Mouse (Mus musculus): Measurements from ENCODE around the gene Smurf2. TPM values are rescaled to one million over a fixed set of nuclear protein-coding genes. Genes with fewer than 3 reads are reported as not detected.

Gene Smurf2
- polyA plus RNA-seq, 1 experiment = not detected

DNA sequence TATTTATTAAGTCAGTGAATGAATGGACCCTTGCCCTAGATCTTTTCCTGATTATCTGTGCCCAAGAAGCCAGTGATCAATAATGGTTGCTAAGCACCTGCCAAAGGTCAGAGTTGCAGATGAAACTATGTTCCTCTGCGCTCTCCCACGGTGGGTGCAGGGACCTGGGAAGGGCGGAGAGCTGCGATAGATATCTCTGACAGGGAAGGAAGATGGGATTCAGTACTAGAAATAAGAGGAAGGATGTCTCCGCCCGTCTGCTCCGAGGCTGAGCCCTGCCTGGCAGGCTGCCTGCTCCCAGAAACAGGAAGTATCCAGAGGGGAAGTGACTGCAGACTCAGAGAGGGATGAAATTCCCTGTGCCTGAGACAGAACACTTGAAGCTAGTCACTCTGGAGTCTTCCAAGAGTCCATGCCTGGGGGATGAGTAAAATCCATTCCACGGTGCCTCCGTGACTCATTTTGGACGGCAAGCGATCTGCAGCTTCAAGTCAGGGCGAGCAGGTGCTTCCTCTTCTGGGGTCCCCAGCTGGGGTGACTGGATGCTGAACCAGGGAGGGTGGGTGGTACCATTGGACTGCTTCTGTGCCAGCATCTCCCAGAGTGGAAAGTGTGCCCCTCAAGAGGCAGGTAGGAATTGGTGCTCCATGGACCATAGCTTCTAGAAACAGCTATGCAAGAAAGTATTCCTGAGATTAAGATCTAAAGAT, 36.9 kb upstream of the Smurf2 start:
- Histone ChIP-seq H3K4me3 (ENCODE audit: insufficient read depth, low read depth, low read length) (no peak overlapping the region), H3K4me1 (ENCODE audit: control insufficient read depth, insufficient read depth, low read length) (no peaks in the 10 kb centered on the region), H3K27ac (ENCODE audit: insufficient read depth, low read depth, low read length) (no peak overlapping the region)
- TF ChIP-seq CTCF (IDR thresholded peaks at IDR 0.05; ENCODE audit: insufficient read depth, low read depth, low read length) = no peak
- no peak for TF ChIP-seq POLR2A (IDR thresholded peaks at IDR 0.05; ENCODE audit: insufficient read depth, low read depth, low read length)
- WGBS = 66% methylated on average over 12 of the region's 12 CpGs

- Histone ChIP-seq H3K4me3 (ENCODE audit: insufficient read depth, low read depth, low read length) (no peak overlapping the region), H3K4me1 (ENCODE audit: control insufficient read depth, insufficient read depth, low read length) (no peaks in the 10 kb centered on the region), H3K27ac (ENCODE audit: insufficient read depth, low read depth, low read length) (no peak overlapping the region)
- TF ChIP-seq POLR2A (IDR thresholded peaks at IDR 0.05; ENCODE audit: insufficient read depth, low read depth, low read length) (no peak), CTCF (IDR thresholded peaks at IDR 0.05; ENCODE audit: insufficient read depth, low read depth, low read length) (no peak)
- WGBS = 52% methylated on average over 8 of the region's 8 CpGs
These were observed 34.1 kb upstream of the Smurf2 start for GRCm38 (mm10) chr11:106954566-106954965.

DNA sequence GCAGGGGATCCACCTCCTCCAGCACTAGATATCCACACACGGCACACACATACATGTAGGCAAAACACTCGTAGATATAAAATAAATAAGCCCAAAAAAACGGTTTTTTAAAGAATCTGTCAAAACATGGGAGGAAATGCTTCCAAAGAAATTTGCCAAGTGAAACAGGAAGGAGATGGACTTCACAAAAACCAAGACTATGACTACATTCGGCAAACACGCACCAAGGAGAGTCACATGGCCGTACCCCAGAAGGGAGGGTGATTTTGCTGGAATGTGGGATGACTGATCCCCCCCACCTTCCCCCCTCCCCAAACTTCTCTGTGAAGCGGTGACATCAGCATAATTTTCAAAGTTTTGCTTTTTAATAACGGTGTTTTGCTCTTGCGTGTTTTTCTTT, 33.6 kb upstream of the Smurf2 start:
- WGBS = 70% methylated on average over 9 of the region's 9 CpGs
- TF ChIP-seq CTCF (IDR thresholded peaks at IDR 0.05; ENCODE audit: insufficient read depth, low read depth, low read length) (no peak), POLR2A (IDR thresholded peaks at IDR 0.05; ENCODE audit: insufficient read depth, low read depth, low read length) (no peak)
- Histone ChIP-seq H3K4me3 (ENCODE audit: insufficient read depth, low read depth, low read length) (no peak overlapping the region), H3K4me1 (ENCODE audit: control insufficient read depth, insufficient read depth, low read length) (no peaks in the 10 kb centered on the region), H3K27ac (ENCODE audit: insufficient read depth, low read depth, low read length) (no peak overlapping the region)

DNA sequence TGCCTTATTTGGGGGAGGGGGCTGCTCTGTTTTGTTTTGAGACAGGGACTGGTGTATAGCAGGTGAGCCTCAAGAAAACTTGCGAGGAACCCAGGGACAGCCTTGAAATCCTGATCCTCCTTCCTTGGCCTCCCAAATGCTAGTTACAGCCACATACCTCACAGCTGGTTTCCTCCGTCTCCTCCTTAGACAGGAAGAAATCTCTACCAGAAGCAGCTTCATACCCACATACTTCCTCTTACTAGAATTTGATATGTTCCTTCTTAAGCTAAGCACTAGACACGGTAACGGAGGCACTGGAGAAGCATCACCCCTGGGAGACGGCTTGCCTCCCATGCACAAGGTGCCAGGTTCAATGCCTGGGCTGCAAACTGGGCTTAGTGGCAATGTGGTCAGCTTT, 16.8 kb upstream of the Smurf2 start:
- Histone ChIP-seq H3K4me3 (ENCODE audit: insufficient read depth, low read depth, low read length) (no peak overlapping the region), H3K27ac (ENCODE audit: insufficient read depth, low read depth, low read length) (no peak overlapping the region), H3K4me1 (ENCODE audit: control insufficient read depth, insufficient read depth, low read length) (no peaks in the 10 kb centered on the region)
- 82% methylated on average over 5 of the region's 5 CpGs for WGBS
- TF ChIP-seq POLR2A (IDR thresholded peaks at IDR 0.05; ENCODE audit: insufficient read depth, low read depth, low read length) = no peak
- no peak for TF ChIP-seq CTCF (IDR thresholded peaks at IDR 0.05; ENCODE audit: insufficient read depth, low read depth, low read length)

DNA sequence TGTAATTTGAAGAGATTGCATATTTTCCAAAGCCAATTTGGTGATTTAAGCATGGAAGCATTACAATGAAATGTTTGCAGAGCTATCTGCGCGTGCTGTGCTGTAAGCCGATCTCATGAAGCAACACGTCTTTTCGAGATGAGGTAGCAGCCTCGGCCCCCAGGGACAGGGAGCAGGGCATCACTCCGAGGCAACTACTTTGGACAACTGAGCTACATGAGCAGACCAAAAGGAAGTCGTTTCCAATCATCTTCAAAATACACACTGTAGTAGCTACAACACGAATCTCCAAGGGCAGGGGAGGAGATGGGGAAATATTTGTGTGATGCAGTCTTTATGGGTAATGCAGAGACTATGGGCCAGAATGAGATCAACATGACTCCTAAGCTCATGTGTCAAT, 9.9 kb upstream of the Smurf2 start:
- H3K4me3 ChIP-seq (ENCODE audit: insufficient read depth, low read depth, low read length) = no peak overlapping the region
- no peak overlapping the region for H3K27ac ChIP-seq (ENCODE audit: insufficient read depth, low read depth, low read length)
- H3K4me1 ChIP-seq (ENCODE audit: control insufficient read depth, insufficient read depth, low read length) = no peaks in the 10 kb centered on the region
- WGBS = 81% methylated on average over 9 of the region's 9 CpGs
- TF ChIP-seq POLR2A (IDR thresholded peaks at IDR 0.05; ENCODE audit: insufficient read depth, low read depth, low read length) (no peak), CTCF (IDR thresholded peaks at IDR 0.05; ENCODE audit: insufficient read depth, low read depth, low read length) (no peak)

DNA sequence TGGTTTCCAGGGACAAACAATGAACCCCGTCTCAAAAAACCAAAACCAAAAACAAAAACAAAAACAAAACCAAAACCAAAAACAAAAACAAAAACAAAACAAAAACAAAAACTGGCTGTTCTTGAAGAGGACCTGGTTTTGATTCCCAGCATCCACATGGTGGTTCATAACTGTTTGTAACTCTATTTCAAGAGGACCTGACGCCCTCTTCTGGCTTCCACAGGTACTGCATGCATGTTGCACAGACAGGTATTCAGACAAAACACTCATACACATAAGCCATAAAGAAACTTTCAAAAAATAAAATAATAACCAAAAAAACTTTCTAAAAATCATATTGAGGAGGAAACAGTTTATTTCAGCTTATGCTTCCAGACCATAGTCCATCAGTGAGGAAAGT, 8.4 kb upstream of the Smurf2 start:
- TF ChIP-seq CTCF (IDR thresholded peaks at IDR 0.05; ENCODE audit: insufficient read depth, low read depth, low read length) = no peak
- no peak for TF ChIP-seq POLR2A (IDR thresholded peaks at IDR 0.05; ENCODE audit: insufficient read depth, low read depth, low read length)
- Histone ChIP-seq H3K27ac (ENCODE audit: insufficient read depth, low read depth, low read length) (no peak overlapping the region), H3K4me3 (ENCODE audit: insufficient read depth, low read depth, low read length) (no peak overlapping the region), H3K4me1 (ENCODE audit: control insufficient read depth, insufficient read depth, low read length) (no peaks in the 10 kb centered on the region)
- 55% methylated on average over 2 of the region's 2 CpGs for WGBS

- H3K27ac ChIP-seq (ENCODE audit: insufficient read depth, low read depth, low read length) = no peak overlapping the region
- H3K4me3 ChIP-seq (ENCODE audit: insufficient read depth, low read depth, low read length) = no peak overlapping the region
- H3K4me1 ChIP-seq (ENCODE audit: control insufficient read depth, insufficient read depth, low read length) = no peaks in the 10 kb centered on the region
- TF ChIP-seq CTCF (IDR thresholded peaks at IDR 0.05; ENCODE audit: insufficient read depth, low read depth, low read length) = no peak
- no peak for TF ChIP-seq POLR2A (IDR thresholded peaks at IDR 0.05; ENCODE audit: insufficient read depth, low read depth, low read length)
- 98% methylated on average over 5 of the region's 5 CpGs for WGBS
These were observed 7.4 kb upstream of the Smurf2 start for GRCm38 (mm10) chr11:106927950-106928349.

DNA sequence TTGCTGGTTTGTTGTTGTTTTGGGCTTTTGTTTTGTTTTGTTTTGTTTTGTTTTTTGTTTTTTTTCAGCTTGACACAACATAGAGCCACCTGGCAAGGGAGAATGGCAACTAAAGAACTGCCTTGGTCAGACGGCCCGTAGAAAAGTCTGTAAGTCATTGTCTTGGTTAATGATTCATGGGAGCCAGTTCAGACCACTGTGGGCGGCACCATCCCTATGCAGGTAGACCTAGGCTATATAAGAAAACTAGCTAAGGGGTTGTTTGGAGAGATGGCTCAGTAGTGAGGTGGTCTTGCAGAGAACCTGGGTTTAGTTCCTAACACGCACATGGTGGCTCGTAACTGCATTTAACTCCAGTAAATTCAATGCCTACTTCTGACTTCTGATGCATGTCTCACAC, 6.7 kb upstream of the Smurf2 start:
- TF ChIP-seq POLR2A (IDR thresholded peaks at IDR 0.05; ENCODE audit: insufficient read depth, low read depth, low read length) (no peak), CTCF (IDR thresholded peaks at IDR 0.05; ENCODE audit: insufficient read depth, low read depth, low read length) (no peak)
- 97% methylated on average over 5 of the region's 5 CpGs for WGBS
- Histone ChIP-seq H3K4me3 (ENCODE audit: insufficient read depth, low read depth, low read length) (no peak overlapping the region), H3K4me1 (ENCODE audit: control insufficient read depth, insufficient read depth, low read length) (no peaks in the 10 kb centered on the region), H3K27ac (ENCODE audit: insufficient read depth, low read depth, low read length) (no peak overlapping the region)

DNA sequence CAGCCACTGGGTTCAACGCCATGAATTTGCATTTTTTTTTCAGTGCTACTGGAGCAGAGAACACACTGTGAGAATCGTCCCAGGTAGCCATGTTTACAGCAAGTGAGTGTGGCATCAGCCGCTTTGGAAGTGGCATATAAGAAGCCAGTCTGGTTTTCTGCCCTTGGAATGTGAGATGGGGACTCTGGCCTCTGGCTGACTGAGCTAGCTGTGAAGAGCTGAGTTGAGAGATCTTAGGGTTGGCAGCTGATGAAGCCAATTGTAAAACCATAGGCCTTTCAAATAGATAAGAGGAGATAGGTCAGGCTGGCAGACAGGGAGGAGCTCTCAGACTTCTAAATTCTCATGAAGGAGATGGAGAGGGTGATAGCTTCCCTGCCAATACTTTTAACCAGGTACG, 6.2 kb upstream of the Smurf2 start:
- H3K4me1 ChIP-seq (ENCODE audit: control insufficient read depth, insufficient read depth, low read length) = no peaks in the 10 kb centered on the region
- no peak overlapping the region for H3K4me3 ChIP-seq (ENCODE audit: insufficient read depth, low read depth, low read length)
- no peak for TF ChIP-seq POLR2A (IDR thresholded peaks at IDR 0.05; ENCODE audit: insufficient read depth, low read depth, low read length)
- TF ChIP-seq CTCF (IDR thresholded peaks at IDR 0.05; ENCODE audit: insufficient read depth, low read depth, low read length) = no peak
- WGBS = 74% methylated on average over 4 of the region's 4 CpGs
- no peak overlapping the region for H3K27ac ChIP-seq (ENCODE audit: insufficient read depth, low read depth, low read length)
